13 mouse cellular contexts compared by ENCODE assay signal in genomic region chr15:89454857-89455256, GRCm38 (mm10). TPM values are rescaled to one million over a fixed set of nuclear protein-coding genes. Genes with fewer than 3 reads are reported as not detected.
A peak's percentile ranks its signal among the peaks of the same experiment; 100 is the strongest.
DNase-seq lines count a peak whose midpoint lies in the region; ATAC-seq lines count a peak whose summit lies in the region.
"Had no signal": no experiment of that assay in that cellular context is flagged by ENCODE, and none has a peak within 500 bp of the region (broad histone marks: within the 10 kb centered on the region; RNA-seq: fewer than 3 reads in every experiment).

No protein-coding gene starts in this region.

- peaks cover 7% of the 10 kb centered on the region for H3K27me3 ChIP-seq in hindbrain, embryonic 11.5 days (ENCODE audit: control insufficient read depth, insufficient read depth, low read length)
- peaks cover 10% of the 10 kb centered on the region; the same call in 1 of the 2 replicates for H3K27me3 ChIP-seq in midbrain, embryonic 13.5 days

- H3K4me1 ChIP-seq in hindbrain, embryonic 11.5 days (replicated peaks; ENCODE audit: control insufficient read depth, insufficient read depth, low read length): peaks cover 8% of the 10 kb centered on the region; the same call in 1 of the 2 replicates
- peaks cover 33% of the 10 kb centered on the region for H3K4me1 ChIP-seq in midbrain, embryonic 13.5 days (replicated peaks)

- H3K4me3 ChIP-seq in hindbrain, embryonic 11.5 days (ENCODE audit: low read depth, low read length): peak overlapping the region; percentile 75
- H3K4me3 ChIP-seq in midbrain, embryonic 13.5 days (replicated peaks): peak overlapping the region; percentile 79

- H3K36me3 ChIP-seq in hindbrain, embryonic 11.5 days (ENCODE audit: control insufficient read depth, insufficient read depth, low read length): peaks cover 6% of the 10 kb centered on the region; the same call in 1 of the 2 replicates
- H3K36me3 ChIP-seq in midbrain, embryonic 13.5 days: peaks cover 39% of the 10 kb centered on the region
- H3K36me3 ChIP-seq: G1E had no signal

- no peaks in the 10 kb centered on the region for H3K9me3 ChIP-seq in hindbrain, embryonic 11.5 days (ENCODE audit: control insufficient read depth, low read length)
- H3K9me3 ChIP-seq in midbrain, embryonic 13.5 days: no peaks in the 10 kb centered on the region

- peak overlapping the region; percentile 83 for H3K4me2 ChIP-seq in hindbrain, embryonic 11.5 days (replicated peaks; ENCODE audit: low read depth, low read length)
- peak overlapping the region; percentile 77 for H3K4me2 ChIP-seq in midbrain, embryonic 13.5 days (replicated peaks)

- 19% methylated on average over 4 of the region's 6 CpGs for WGBS in hindbrain, embryonic 11.5 days
- 12% methylated on average over 4 of the region's 6 CpGs for WGBS in midbrain, embryonic 13.5 days

- H3K9ac ChIP-seq in hindbrain, embryonic 11.5 days (ENCODE audit: low read depth, low read length): peak overlapping the region; percentile 77
- peak overlapping the region; percentile 90 for H3K9ac ChIP-seq in midbrain, embryonic 13.5 days (replicated peaks)
- H3K9ac ChIP-seq: lung, embryonic 14.5 days had no signal

- DNase-seq in MN1 (ENCODE audit: low spot score) (peak; percentile 43), ZHBTc4 (ENCODE audit: low read depth, low spot score) (peak; percentile 30)
- DNase-seq in hindbrain, embryonic 11.5 days (ENCODE audit: low spot score): peak; percentile 17
- no peak for DNase-seq in adrenal gland, postnatal 36 days
- no peak for DNase-seq in spleen, adult 18-20 months
- no peak for DNase-seq in urinary bladder, adult 2 months (ENCODE audit: low spot score)
- DNase-seq: gastrocnemius, postnatal 10 days; kidney, adult 11 months; lung, embryonic 14.5 days had no signal

- H3K27ac ChIP-seq in hindbrain, embryonic 11.5 days (ENCODE audit: low read depth, low read length): peak overlapping the region; percentile 51
- peak overlapping the region; percentile 87 for H3K27ac ChIP-seq in midbrain, embryonic 13.5 days

- ATAC-seq in hindbrain, embryonic 11.5 days (ENCODE audit: low FRiP score): peak; percentile 53
- ATAC-seq in midbrain, embryonic 13.5 days: 0 out of 2 replicates have a peak, but pooled peaks have one; percentile 18

RNA-seq across cellular contexts. Expression of gene Mapk8ip2, which starts 1.1 kb away (rescaled TPM):
- 22.4 and 24.1 TPM in 2 replicates for polyA plus RNA-seq in hindbrain, embryonic 11.5 days (2014; fragmentation: Nextera tagmentation; extraction: Ambion mirVana)
- polyA plus RNA-seq in midbrain, embryonic 13.5 days (2015; fragmentation: Nextera tagmentation; extraction: Ambion mirVana): 72.9 and 75.9 TPM in 2 replicates
- total RNA-seq in adrenal gland, postnatal 36 days (2021): 1 to 10 TPM; 6.6 to 8.5 TPM
- 0.25 and 0.32 TPM in 2 replicates for polyA plus RNA-seq in urinary bladder, adult 2 months (2012; rRNA removed)
- total RNA-seq: monocyte, adult 5-6 weeks had no signal
- polyA plus RNA-seq: G1E had no signal

RNA-seq across cellular contexts. Expression of gene Arsa, which starts 22.4 kb away (rescaled TPM):
- polyA plus RNA-seq in hindbrain, embryonic 11.5 days (2014; fragmentation: Nextera tagmentation; extraction: Ambion mirVana): 10.0 and 10.4 TPM in 2 replicates
- polyA plus RNA-seq in midbrain, embryonic 13.5 days (2015; fragmentation: Nextera tagmentation; extraction: Ambion mirVana): 16.7 and 17.6 TPM in 2 replicates
- total RNA-seq in adrenal gland, postnatal 36 days (2021): 10 to 100 TPM; 20.7 to 22.4 TPM
- 35.4 TPM in 2 replicates for polyA plus RNA-seq in urinary bladder, adult 2 months (2012; rRNA removed)

RNA-seq across cellular contexts. Expression of gene Chkb, which starts 25.1 kb away (rescaled TPM):
- 54.7 and 63.4 TPM in 2 replicates for polyA plus RNA-seq in hindbrain, embryonic 11.5 days (2014; fragmentation: Nextera tagmentation; extraction: Ambion mirVana)
- 79.7 and 81.4 TPM in 2 replicates for polyA plus RNA-seq in midbrain, embryonic 13.5 days (2015; fragmentation: Nextera tagmentation; extraction: Ambion mirVana)
- 10 to 100 TPM; 57.8 to 63.2 TPM for total RNA-seq in adrenal gland, postnatal 36 days (2021)
- polyA plus RNA-seq in urinary bladder, adult 2 months (2012; rRNA removed): 73.2 and 85.8 TPM in 2 replicates

RNA-seq across cellular contexts. Expression of gene Gm44502, which starts 25.4 kb away (rescaled TPM):
- polyA plus RNA-seq in hindbrain, embryonic 11.5 days (2014; fragmentation: Nextera tagmentation; extraction: Ambion mirVana): not detected in 2 replicates
- not detected in 2 replicates for polyA plus RNA-seq in midbrain, embryonic 13.5 days (2015; fragmentation: Nextera tagmentation; extraction: Ambion mirVana)
- 1 to 10 TPM in 1 of 2 experiments, not detected in 1; 1.4 TPM for total RNA-seq in adrenal gland, postnatal 36 days (2021)
- polyA plus RNA-seq in urinary bladder, adult 2 months (2012; rRNA removed): 0.06 TPM in 2 replicates
- total RNA-seq: left cerebral cortex, postnatal 10 days had no signal
- polyA plus RNA-seq: lung, embryonic 14.5 days had no signal

RNA-seq across cellular contexts. Expression of gene C730034F03Rik, which starts 25.5 kb away (rescaled TPM):
- 2.6 and 4.0 TPM in 2 replicates for polyA plus RNA-seq in hindbrain, embryonic 11.5 days (2014; fragmentation: Nextera tagmentation; extraction: Ambion mirVana)
- 6.6 and 6.9 TPM in 2 replicates for polyA plus RNA-seq in midbrain, embryonic 13.5 days (2015; fragmentation: Nextera tagmentation; extraction: Ambion mirVana)
- total RNA-seq in adrenal gland, postnatal 36 days (2021): 1 to 10 TPM; 1.3 to 1.4 TPM
- polyA plus RNA-seq in urinary bladder, adult 2 months (2012; rRNA removed): 2.0 and 3.7 TPM in 2 replicates

Comparison
In these comparisons a context has a peak if more than half of its experiments do, and no peak if none do; other contexts are left out.
1. DNase-seq: peak in MN1 (single experiment), ZHBTc4 (single experiment) and hindbrain, embryonic 11.5 days (single experiment); none in adrenal gland, postnatal 36 days (0 of 2), spleen, adult 18-20 months (0 of 2) and urinary bladder, adult 2 months (single experiment).
2. RNA of gene Mapk8ip2, which starts 1.1 kb away (polyA plus RNA-seq): 72.9 to 75.9 TPM in midbrain, embryonic 13.5 days and 22.4 to 24.1 TPM in hindbrain, embryonic 11.5 days; 0.25 to 0.32 TPM in urinary bladder, adult 2 months; every median in the first group is over 10 times any median in the second.